Mouse (Mus musculus): Measurements from ENCODE around the gene Pdhb. TPM values are rescaled to one million over a fixed set of nuclear protein-coding genes. Genes with fewer than 3 reads are reported as not detected.

Gene Pdhb
- polyA plus RNA-seq (2015; fragmentation: Nextera tagmentation; extraction: Ambion mirVana), result 296 and 297 TPM in 2 replicates

DNA sequence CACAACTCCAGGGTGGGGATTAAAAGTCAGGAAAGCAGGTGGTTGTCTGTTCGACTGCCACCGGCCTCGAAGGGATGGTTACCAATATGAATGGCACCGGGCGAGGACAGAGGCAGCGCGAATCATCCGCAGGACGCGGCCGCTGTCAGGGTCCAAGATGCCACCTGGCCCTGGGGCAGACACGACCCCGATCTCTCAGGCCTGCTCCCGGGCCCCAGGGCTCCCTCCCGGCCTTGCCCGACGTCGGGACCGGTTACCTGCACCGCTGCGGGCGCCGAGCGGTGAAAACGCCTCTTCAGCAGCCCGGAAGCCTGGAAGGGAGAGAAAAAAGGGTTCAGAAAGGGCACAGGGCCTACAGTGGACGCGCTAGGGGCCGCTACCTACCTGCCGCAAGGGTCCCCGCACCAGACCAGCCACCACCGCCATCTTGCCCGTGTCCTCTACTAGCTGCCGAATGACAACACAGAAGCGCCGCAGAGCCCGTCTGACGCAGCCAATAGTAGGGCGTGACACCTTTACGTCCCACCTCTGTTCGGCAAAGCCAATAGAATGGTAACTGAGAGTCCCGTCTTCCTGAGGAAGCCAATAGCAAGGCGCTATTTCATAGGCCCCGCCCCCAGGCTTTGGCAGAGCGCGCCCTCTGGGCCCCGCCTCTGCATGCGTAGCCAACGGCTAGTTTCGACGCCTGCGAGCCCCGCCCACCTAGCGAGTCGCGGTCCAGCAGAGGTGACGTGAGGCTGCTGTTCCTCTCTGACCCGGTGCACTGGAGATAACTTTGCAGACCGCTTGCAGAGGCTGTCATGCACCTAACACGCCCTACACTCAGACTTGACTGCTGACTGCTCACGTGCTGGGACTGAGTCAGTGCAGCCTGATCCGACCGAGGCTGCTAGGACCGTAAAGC is at the start of gene Pdhb:
Gene Pdhb, minus strand, starts transcription at position 519 of the 904 bp plus-strand sequence.
- H3K4me1 ChIP-seq, result peaks cover 9% of the 10 kb centered on the region
- peak within 1 kb of the TSS; percentile 89 for H3K4me2 ChIP-seq
- no peaks in the 10 kb centered on the region for H3K9me3 ChIP-seq (replicated peaks)
- peak within 1 kb of the TSS; percentile 99 for H3K4me3 ChIP-seq (replicated peaks)
- H3K27me3 ChIP-seq (replicated peaks), result no peaks in the 10 kb centered on the region
- H3K27ac ChIP-seq (replicated peaks), result peak within 1 kb of the TSS; percentile 90
- peak within 1 kb of the TSS; percentile 93 for H3K9ac ChIP-seq (replicated peaks)
- WGBS, result under 1% methylated on average over 64 of the region's 64 CpGs
- H3K36me3 ChIP-seq, result peaks cover 26% of the 10 kb centered on the region
- ATAC-seq (ENCODE audit: low FRiP score), result peak; percentile 99

DNA sequence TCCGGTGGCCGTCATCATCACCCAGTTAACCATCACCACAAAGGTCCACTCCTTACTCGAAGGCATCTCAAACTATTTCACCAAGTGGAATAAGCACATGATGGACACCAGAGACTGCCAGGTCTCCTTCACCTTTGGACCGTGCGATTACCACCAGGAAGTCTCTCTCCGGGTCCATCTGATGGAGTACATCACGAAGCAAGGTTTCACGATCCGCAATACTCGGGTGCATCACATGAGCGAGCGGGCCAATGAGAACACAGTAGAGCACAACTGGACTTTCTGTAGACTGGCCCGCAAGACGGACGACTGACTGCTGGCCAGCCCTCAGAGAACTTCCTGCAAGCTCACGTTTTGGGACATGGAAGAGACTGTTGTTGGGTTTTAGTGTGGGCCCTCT is 49.7 kb upstream of the Pdhb start:
- ATAC-seq (ENCODE audit: low FRiP score), result no peak
- Histone ChIP-seq H3K4me3 (replicated peaks) (no peak overlapping the region), H3K27ac (replicated peaks) (no peak overlapping the region), H3K4me1 (peaks cover 21% of the 10 kb centered on the region), H3K9ac (replicated peaks) (no peak overlapping the region), H3K27me3 (replicated peaks) (no peaks in the 10 kb centered on the region), H3K9me3 (replicated peaks) (no peaks in the 10 kb centered on the region), H3K4me2 (no peak overlapping the region), H3K36me3 (peaks cover 13% of the 10 kb centered on the region; the same call in 1 of the 2 replicates)
- 96% methylated on average over 16 of the region's 16 CpGs for WGBS

GRCm38 (mm10) chr14:8220912-8221311 is 48.1 kb upstream of the Pdhb start:
- Histone ChIP-seq H3K4me2 (no peak overlapping the region), H3K36me3 (peaks cover 13% of the 10 kb centered on the region; the same call in 1 of the 2 replicates), H3K4me1 (peaks cover 28% of the 10 kb centered on the region), H3K9ac (replicated peaks) (no peak overlapping the region), H3K27me3 (replicated peaks) (no peaks in the 10 kb centered on the region), H3K27ac (replicated peaks) (no peak overlapping the region), H3K4me3 (replicated peaks) (no peak overlapping the region), H3K9me3 (replicated peaks) (no peaks in the 10 kb centered on the region)
- WGBS, result 94% methylated on average over 2 of the region's 2 CpGs
- ATAC-seq (ENCODE audit: low FRiP score), result no peak

GRCm38 (mm10) chr14:8220306-8220705 is 47.5 kb upstream of the Pdhb start:
- no peak for ATAC-seq (ENCODE audit: low FRiP score)
- Histone ChIP-seq H3K4me2 (no peak overlapping the region), H3K36me3 (peaks cover 13% of the 10 kb centered on the region; the same call in 1 of the 2 replicates), H3K27me3 (replicated peaks) (no peaks in the 10 kb centered on the region), H3K4me1 (peaks cover 34% of the 10 kb centered on the region), H3K9me3 (replicated peaks) (no peaks in the 10 kb centered on the region), H3K9ac (replicated peaks) (no peak overlapping the region), H3K27ac (replicated peaks) (no peak overlapping the region), H3K4me3 (replicated peaks) (no peak overlapping the region)
- WGBS, result 64% methylated on average over 7 of the region's 7 CpGs

DNA sequence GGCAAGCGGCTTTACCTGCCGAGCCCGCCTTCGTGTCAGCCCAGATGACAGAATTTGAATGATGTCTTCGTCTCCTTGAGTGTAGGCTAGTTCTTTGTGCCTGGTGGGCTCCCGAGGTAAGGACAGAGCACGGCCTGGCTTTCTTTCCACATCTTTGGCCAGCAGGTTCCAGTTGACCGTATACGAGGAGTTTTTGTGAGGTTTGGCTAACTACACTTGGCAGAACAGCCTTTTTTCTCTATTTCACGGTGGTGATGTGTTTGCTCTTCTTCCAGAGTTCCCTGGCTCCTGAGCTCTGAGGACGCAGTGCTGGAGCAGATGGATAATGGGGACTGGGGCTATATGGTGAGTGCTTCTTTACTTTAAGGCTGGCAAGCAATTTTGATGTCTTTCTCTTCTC is 47.1 kb upstream of the Pdhb start:
- Histone ChIP-seq H3K9me3 (replicated peaks) (no peaks in the 10 kb centered on the region), H3K27ac (replicated peaks) (no peak overlapping the region), H3K4me3 (replicated peaks) (no peak overlapping the region), H3K27me3 (replicated peaks) (no peaks in the 10 kb centered on the region), H3K36me3 (peaks cover 13% of the 10 kb centered on the region; the same call in 1 of the 2 replicates), H3K9ac (replicated peaks) (no peak overlapping the region), H3K4me2 (no peak overlapping the region), H3K4me1 (peaks cover 38% of the 10 kb centered on the region)
- no peak for ATAC-seq (ENCODE audit: low FRiP score)
- 50% methylated on average over 11 of the region's 11 CpGs for WGBS

- Histone ChIP-seq H3K9ac (replicated peaks) (0 out of 2 replicates have a peak overlapping the region, but pooled peaks have one; percentile 1), H3K27ac (replicated peaks) (peak overlapping the region; percentile 66), H3K27me3 (replicated peaks) (no peaks in the 10 kb centered on the region), H3K4me1 (peaks cover 43% of the 10 kb centered on the region), H3K4me2 (peak overlapping the region; percentile 25; the same call in 1 of the 2 replicates), H3K36me3 (peaks cover 10% of the 10 kb centered on the region; the same call in 1 of the 2 replicates), H3K4me3 (replicated peaks) (no peak overlapping the region), H3K9me3 (replicated peaks) (no peaks in the 10 kb centered on the region)
- 12% methylated on average over 10 of the region's 10 CpGs for WGBS
- no peak for ATAC-seq (ENCODE audit: low FRiP score)
Measured at GRCm38 (mm10) chr14:8218730-8219380, 46.0 kb upstream of the Pdhb start.

DNA sequence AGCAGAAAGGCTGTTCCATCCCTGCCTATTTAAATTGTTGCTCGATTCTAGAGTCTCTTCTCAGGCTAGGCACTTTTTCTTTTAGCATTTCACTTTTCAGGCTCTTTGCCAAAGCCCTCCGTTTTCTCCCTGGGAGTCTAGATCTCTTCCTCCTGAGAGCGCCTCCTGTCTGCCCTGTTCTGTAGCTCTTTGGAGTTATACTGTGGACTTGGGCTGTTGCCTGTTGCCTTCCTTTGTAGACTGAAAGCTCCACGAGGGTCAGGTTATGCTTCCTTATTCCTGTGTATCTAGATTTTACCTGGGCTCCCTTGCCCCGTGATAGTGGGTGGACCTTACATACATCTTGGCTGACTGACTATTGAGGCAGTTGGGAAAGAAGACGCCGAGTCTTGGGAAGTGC is 45.4 kb upstream of the Pdhb start:
- Histone ChIP-seq H3K27me3 (replicated peaks) (no peaks in the 10 kb centered on the region), H3K9ac (replicated peaks) (no peak overlapping the region), H3K36me3 (peaks cover 6% of the 10 kb centered on the region; the same call in 1 of the 2 replicates), H3K4me2 (peak overlapping the region; percentile 25; the same call in 1 of the 2 replicates), H3K27ac (replicated peaks) (peak overlapping the region; percentile 66), H3K9me3 (replicated peaks) (no peaks in the 10 kb centered on the region), H3K4me3 (replicated peaks) (no peak overlapping the region), H3K4me1 (peaks cover 43% of the 10 kb centered on the region)
- ATAC-seq (ENCODE audit: low FRiP score), result no peak
- WGBS, result 35% methylated on average over 7 of the region's 7 CpGs

DNA sequence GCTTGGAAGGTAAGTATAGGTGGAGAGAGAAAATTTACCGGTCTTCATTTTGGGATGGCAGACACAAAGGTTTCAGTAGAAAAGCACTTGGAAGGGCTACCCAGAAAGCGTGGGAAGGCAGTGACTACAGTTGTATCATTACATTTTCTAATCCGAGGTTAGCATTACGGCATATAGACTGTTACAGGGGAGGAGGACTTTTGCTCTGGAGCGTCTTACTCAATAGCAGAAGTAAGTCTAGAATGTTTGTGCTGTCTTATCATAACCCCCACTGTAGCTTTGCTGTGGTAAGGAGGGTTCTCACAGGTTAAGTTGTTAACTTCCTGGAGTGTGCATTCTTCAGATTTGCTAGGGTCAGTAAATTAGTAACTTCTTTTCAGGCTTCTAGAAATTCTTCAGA is 43.3 kb upstream of the Pdhb start:
- no peak overlapping the region for H3K27ac ChIP-seq (replicated peaks)
- WGBS, result 67% methylated on average over 5 of the region's 5 CpGs
- H3K4me3 ChIP-seq (replicated peaks), result no peak overlapping the region
- no peak for ATAC-seq (ENCODE audit: low FRiP score)
- peak overlapping the region; percentile 85 for H3K4me2 ChIP-seq
- no peak overlapping the region for H3K9ac ChIP-seq (replicated peaks)
- no peaks in the 10 kb centered on the region for H3K36me3 ChIP-seq
- H3K4me1 ChIP-seq, result peaks cover 43% of the 10 kb centered on the region
- H3K9me3 ChIP-seq (replicated peaks), result no peaks in the 10 kb centered on the region
- no peaks in the 10 kb centered on the region for H3K27me3 ChIP-seq (replicated peaks)

- H3K9ac ChIP-seq (replicated peaks), result peak overlapping the region; percentile 83; the same call in 1 of the 2 replicates
- H3K4me2 ChIP-seq, result peak overlapping the region; percentile 85
- WGBS, result 22% methylated on average over 21 of the region's 21 CpGs
- no peak for ATAC-seq (ENCODE audit: low FRiP score)
- H3K4me3 ChIP-seq (replicated peaks), result peak overlapping the region; percentile 69
- no peaks in the 10 kb centered on the region for H3K36me3 ChIP-seq
- H3K9me3 ChIP-seq (replicated peaks), result no peaks in the 10 kb centered on the region
- no peaks in the 10 kb centered on the region for H3K27me3 ChIP-seq (replicated peaks)
- no peak overlapping the region for H3K27ac ChIP-seq (replicated peaks)
- peaks cover 43% of the 10 kb centered on the region for H3K4me1 ChIP-seq
Measured at GRCm38 (mm10) chr14:8215208-8215778, 42.5 kb upstream of the Pdhb start.

DNA sequence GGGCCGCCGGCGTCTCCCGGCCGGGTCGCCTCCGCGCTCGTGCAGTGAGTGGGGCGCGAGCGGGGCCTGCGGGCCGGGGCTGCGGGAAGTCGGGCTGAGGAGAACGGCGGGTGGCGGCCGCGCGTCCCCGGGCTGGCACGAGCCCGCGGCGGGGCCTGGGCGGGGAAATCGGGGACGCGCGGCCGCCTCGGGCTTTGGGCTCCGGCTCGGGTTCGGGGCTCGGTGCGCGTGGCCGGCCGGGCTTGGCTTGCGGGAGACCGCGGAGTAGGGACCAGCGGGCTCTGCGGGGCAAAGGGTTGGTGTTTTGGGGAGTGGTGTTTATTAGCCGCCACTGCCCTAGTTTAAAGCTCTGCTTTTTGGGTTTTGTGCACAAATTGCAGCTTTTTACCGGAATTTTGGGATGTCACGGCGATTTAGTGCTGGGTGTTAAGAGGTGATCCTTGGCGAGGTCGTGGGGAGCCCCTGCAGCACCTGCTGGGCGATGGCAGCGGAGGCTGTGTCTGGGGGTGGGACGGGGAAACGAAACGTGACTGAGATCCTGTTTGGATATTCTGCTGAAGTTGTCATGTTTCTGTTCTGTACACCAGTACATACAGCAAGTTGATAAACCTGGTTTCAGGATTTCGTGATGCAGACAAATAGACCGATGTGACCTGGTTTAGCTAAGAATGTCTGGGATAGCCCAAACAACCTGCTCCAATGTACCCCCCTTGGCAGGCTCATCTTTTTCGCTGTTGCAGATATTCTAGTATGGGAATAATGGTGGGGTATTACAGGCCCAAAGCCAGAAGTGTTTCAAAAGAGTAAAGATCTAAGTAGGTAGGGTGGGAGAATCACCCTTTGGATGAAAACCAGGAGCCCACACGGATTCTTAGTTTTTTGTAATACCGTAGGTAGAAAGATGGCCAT is 41.7 kb upstream of the Pdhb start:
- peaks cover 37% of the 10 kb centered on the region for H3K4me1 ChIP-seq

More for the DNA sequence above, 41.7 kb upstream of the Pdhb start:
- no peaks in the 10 kb centered on the region for H3K27me3 ChIP-seq (replicated peaks)
- H3K9ac ChIP-seq (replicated peaks), result peak overlapping the region; percentile 83
- 2% methylated on average over 53 of the region's 63 CpGs for WGBS
- H3K4me3 ChIP-seq (replicated peaks), result peak overlapping the region; percentile 69
- H3K4me2 ChIP-seq, result peak overlapping the region; percentile 85
- H3K27ac ChIP-seq (replicated peaks), result peak overlapping the region; percentile 95
- H3K36me3 ChIP-seq, result no peaks in the 10 kb centered on the region
- ATAC-seq (ENCODE audit: low FRiP score), result peak; percentile 90
- H3K9me3 ChIP-seq (replicated peaks), result no peaks in the 10 kb centered on the region
